Mouse (Mus musculus): Measurements from ENCODE around the gene Plekhj1. TPM values are rescaled to one million over a fixed set of nuclear protein-coding genes. Genes with fewer than 3 reads are reported as not detected.
"Not testable (repeated sequence)": the region's sequence is repeated elsewhere in the genome, so short reads cannot be mapped to it uniquely, and the experiment has no call there.

The Plekhj1 gene
- polyA plus RNA-seq, 1 experiment from 2014 or later = 75.4 TPM

GRCm38 (mm10) chr10:80817955-80818354 lies 19.5 kb upstream of the Plekhj1 start:
- not testable (repeated sequence) for H3K36me3 ChIP-seq (ENCODE audit: control insufficient read depth, insufficient read depth, low read length); H3K9ac ChIP-seq (ENCODE audit: low read length); ATAC-seq (ENCODE audit: insufficient number of reproducible peaks, insufficient read depth, low FRiP score, low read depth); H3K9me3 ChIP-seq (ENCODE audit: control insufficient read depth, low read length); H3K4me3 ChIP-seq (ENCODE audit: control insufficient read depth in 1 of 2, insufficient read depth in 1 of 2, low read depth in 1 of 2, low read length in 2 of 2); H3K27me3 ChIP-seq (ENCODE audit: control insufficient read depth, insufficient read depth, low read length); H3K4me1 ChIP-seq (ENCODE audit: control insufficient read depth in 2 of 2, insufficient read depth in 2 of 2, low read length in 2 of 2); H3K4me2 ChIP-seq (ENCODE audit: low read length); H3K27ac ChIP-seq (replicated peaks in 1 of 2; ENCODE audit: control insufficient read depth in 1 of 2, insufficient read depth in 1 of 2, low read depth in 2 of 2, low read length in 2 of 2)
- 85% methylated on average over 7 of the region's 7 CpGs for WGBS

- ATAC-seq (ENCODE audit: insufficient number of reproducible peaks, insufficient read depth, low FRiP score, low read depth) = no peak
- WGBS = 65% methylated on average over 2 of the region's 2 CpGs
- no peaks in the 10 kb centered on the region for H3K27me3 ChIP-seq (ENCODE audit: control insufficient read depth, insufficient read depth, low read length)
Observed at GRCm38 (mm10) chr10:80817164-80817563, 18.7 kb upstream of the Plekhj1 start.

GRCm38 (mm10) chr10:80816303-80816702 lies 17.9 kb upstream of the Plekhj1 start:
- not testable (repeated sequence) for H3K9ac ChIP-seq (ENCODE audit: low read length); H3K9me3 ChIP-seq (ENCODE audit: control insufficient read depth, low read length); H3K4me3 ChIP-seq (ENCODE audit: control insufficient read depth in 1 of 2, insufficient read depth in 1 of 2, low read depth in 1 of 2, low read length in 2 of 2); H3K4me1 ChIP-seq (ENCODE audit: control insufficient read depth in 2 of 2, insufficient read depth in 2 of 2, low read length in 2 of 2); H3K4me2 ChIP-seq (ENCODE audit: low read length); H3K27ac ChIP-seq (replicated peaks in 1 of 2; ENCODE audit: control insufficient read depth in 1 of 2, insufficient read depth in 1 of 2, low read depth in 2 of 2, low read length in 2 of 2); H3K36me3 ChIP-seq (ENCODE audit: control insufficient read depth, insufficient read depth, low read length); ATAC-seq (ENCODE audit: insufficient number of reproducible peaks, insufficient read depth, low FRiP score, low read depth); H3K27me3 ChIP-seq (ENCODE audit: control insufficient read depth, insufficient read depth, low read length)
- 85% methylated on average over 3 of the region's 3 CpGs for WGBS

More at GRCm38 (mm10) chr10:80817164-80817563, 18.7 kb upstream of the Plekhj1 start:
- Histone ChIP-seq H3K36me3 (ENCODE audit: control insufficient read depth, insufficient read depth, low read length) (no peaks in the 10 kb centered on the region), H3K27ac (replicated peaks in 1 of 2; ENCODE audit: control insufficient read depth in 1 of 2, insufficient read depth in 1 of 2, low read depth in 2 of 2, low read length in 2 of 2) (no peak overlapping the region), H3K9me3 (ENCODE audit: control insufficient read depth, low read length) (no peaks in the 10 kb centered on the region), H3K4me1 (ENCODE audit: control insufficient read depth in 2 of 2, insufficient read depth in 2 of 2, low read length in 2 of 2) (peaks cover 3 to 7% of the 10 kb centered on the region in 2 experiments; a peak in 2 of 4 replicates), H3K9ac (ENCODE audit: low read length) (no peak overlapping the region), H3K4me3 (ENCODE audit: control insufficient read depth in 1 of 2, insufficient read depth in 1 of 2, low read depth in 1 of 2, low read length in 2 of 2) (no peak overlapping the region), H3K4me2 (ENCODE audit: low read length) (no peak overlapping the region)

- no peaks in the 10 kb centered on the region for H3K36me3 ChIP-seq (ENCODE audit: control insufficient read depth, insufficient read depth, low read length)
Observed at GRCm38 (mm10) chr10:80814800-80815199, 16.4 kb upstream of the Plekhj1 start.

GRCm38 (mm10) chr10:80813366-80813765 lies 14.9 kb upstream of the Plekhj1 start, which contains the start of gene Jsrp1:
Gene Jsrp1 (minus strand): TSS chr10:80813498.
- Histone ChIP-seq H3K27ac (replicated peaks in 1 of 2; ENCODE audit: control insufficient read depth in 1 of 2, insufficient read depth in 1 of 2, low read depth in 2 of 2, low read length in 2 of 2) (no peak within 1 kb of the TSS), H3K9me3 (ENCODE audit: control insufficient read depth, low read length) (no peaks in the 10 kb centered on the region), H3K27me3 (ENCODE audit: control insufficient read depth, insufficient read depth, low read length) (no peaks in the 10 kb centered on the region), H3K4me3 (ENCODE audit: control insufficient read depth in 1 of 2, insufficient read depth in 1 of 2, low read depth in 1 of 2, low read length in 2 of 2) (no peak within 1 kb of the TSS), H3K36me3 (ENCODE audit: control insufficient read depth, insufficient read depth, low read length) (no peaks in the 10 kb centered on the region), H3K4me1 (ENCODE audit: control insufficient read depth in 2 of 2, insufficient read depth in 2 of 2, low read length in 2 of 2) (peaks cover 23 to 25% of the 10 kb centered on the region in 2 experiments), H3K9ac (ENCODE audit: low read length) (no peak within 1 kb of the TSS), H3K4me2 (ENCODE audit: low read length) (no peak within 1 kb of the TSS)
- no peak for ATAC-seq (ENCODE audit: insufficient number of reproducible peaks, insufficient read depth, low FRiP score, low read depth)
- 74% methylated on average over 4 of the region's 4 CpGs for WGBS

More at GRCm38 (mm10) chr10:80814800-80815199, 16.4 kb upstream of the Plekhj1 start:
- 66% methylated on average over 7 of the region's 7 CpGs for WGBS
- Histone ChIP-seq H3K4me3 (ENCODE audit: control insufficient read depth in 1 of 2, insufficient read depth in 1 of 2, low read depth in 1 of 2, low read length in 2 of 2) (no peak overlapping the region), H3K9ac (ENCODE audit: low read length) (no peak overlapping the region), H3K4me2 (ENCODE audit: low read length) (no peak overlapping the region), H3K27me3 (ENCODE audit: control insufficient read depth, insufficient read depth, low read length) (no peaks in the 10 kb centered on the region), H3K9me3 (ENCODE audit: control insufficient read depth, low read length) (no peaks in the 10 kb centered on the region), H3K4me1 (ENCODE audit: control insufficient read depth in 2 of 2, insufficient read depth in 2 of 2, low read length in 2 of 2) (peaks cover 9 to 14% of the 10 kb centered on the region in 2 experiments), H3K27ac (replicated peaks in 1 of 2; ENCODE audit: control insufficient read depth in 1 of 2, insufficient read depth in 1 of 2, low read depth in 2 of 2, low read length in 2 of 2) (no peak overlapping the region)
- ATAC-seq (ENCODE audit: insufficient number of reproducible peaks, insufficient read depth, low FRiP score, low read depth) = no peak

- Histone ChIP-seq H3K27me3 (ENCODE audit: control insufficient read depth, insufficient read depth, low read length) (no peaks in the 10 kb centered on the region), H3K27ac (replicated peaks in 1 of 2; ENCODE audit: control insufficient read depth in 1 of 2, insufficient read depth in 1 of 2, low read depth in 2 of 2, low read length in 2 of 2) (no peak overlapping the region), H3K4me3 (ENCODE audit: control insufficient read depth in 1 of 2, insufficient read depth in 1 of 2, low read depth in 1 of 2, low read length in 2 of 2) (no peak overlapping the region), H3K4me1 (ENCODE audit: control insufficient read depth in 2 of 2, insufficient read depth in 2 of 2, low read length in 2 of 2) (peaks cover 30 to 33% of the 10 kb centered on the region in 2 experiments), H3K4me2 (ENCODE audit: low read length) (no peak overlapping the region), H3K36me3 (ENCODE audit: control insufficient read depth, insufficient read depth, low read length) (no peaks in the 10 kb centered on the region), H3K9ac (ENCODE audit: low read length) (no peak overlapping the region), H3K9me3 (ENCODE audit: control insufficient read depth, low read length) (no peaks in the 10 kb centered on the region)
- WGBS = 34% methylated on average over 5 of the region's 5 CpGs
- no peak for ATAC-seq (ENCODE audit: insufficient number of reproducible peaks, insufficient read depth, low FRiP score, low read depth)
Observed at GRCm38 (mm10) chr10:80812391-80813041, 14.1 kb upstream of the Plekhj1 start.

GRCm38 (mm10) chr10:80810084-80810483 lies 11.7 kb upstream of the Plekhj1 start:
- Histone ChIP-seq H3K4me1 (ENCODE audit: control insufficient read depth in 2 of 2, insufficient read depth in 2 of 2, low read length in 2 of 2) (peaks cover 40 to 48% of the 10 kb centered on the region in 2 experiments), H3K4me3 (ENCODE audit: control insufficient read depth in 1 of 2, insufficient read depth in 1 of 2, low read depth in 1 of 2, low read length in 2 of 2) (peak overlapping the region; percentile 14 to 25; a peak in 3 of 4 replicates)

More at GRCm38 (mm10) chr10:80810084-80810483, 11.7 kb upstream of the Plekhj1 start:
- Histone ChIP-seq H3K36me3 (ENCODE audit: control insufficient read depth, insufficient read depth, low read length) (peaks cover 4% of the 10 kb centered on the region), H3K4me2 (ENCODE audit: low read length) (peak overlapping the region; percentile 57), H3K27ac (replicated peaks in 1 of 2; ENCODE audit: control insufficient read depth in 1 of 2, insufficient read depth in 1 of 2, low read depth in 2 of 2, low read length in 2 of 2) (peak overlapping the region in 1 of 2 experiments; percentile 45; a peak in 2 of 4 replicates), H3K9ac (ENCODE audit: low read length) (peak overlapping the region; percentile 42), H3K9me3 (ENCODE audit: control insufficient read depth, low read length) (no peaks in the 10 kb centered on the region), H3K27me3 (ENCODE audit: control insufficient read depth, insufficient read depth, low read length) (no peaks in the 10 kb centered on the region)
- 5% methylated on average over 12 of the region's 20 CpGs for WGBS
- ATAC-seq (ENCODE audit: insufficient number of reproducible peaks, insufficient read depth, low FRiP score, low read depth) = no peak

All from heart, embryonic 14.5 days (tissue).